Mouse (Mus musculus): ENCODE measurements around the gene Aars. TPM values are rescaled to one million over a fixed set of nuclear protein-coding genes. Genes with fewer than 3 reads are reported as not detected.
"Not testable (repeated sequence)": the region's sequence is repeated elsewhere in the genome, so short reads cannot be mapped to it uniquely, and the experiment has no call there.

The Aars gene
- polyA plus RNA-seq, 1 experiment from 2014 or later = 31.7 TPM

- no peak for ATAC-seq (ENCODE audit: insufficient number of reproducible peaks, insufficient read depth, low FRiP score, low read depth)
- Histone ChIP-seq H3K4me1 (ENCODE audit: control insufficient read depth in 2 of 2, insufficient read depth in 2 of 2, low read length in 2 of 2) (no peaks in the 10 kb centered on the region), H3K4me3 (ENCODE audit: control insufficient read depth in 1 of 2, insufficient read depth in 1 of 2, low read depth in 1 of 2, low read length in 2 of 2) (no peak overlapping the region), H3K27me3 (ENCODE audit: control insufficient read depth, insufficient read depth, low read length) (no peaks in the 10 kb centered on the region), H3K27ac (replicated peaks in 1 of 2; ENCODE audit: control insufficient read depth in 1 of 2, insufficient read depth in 1 of 2, low read depth in 2 of 2, low read length in 2 of 2) (no peak overlapping the region), H3K36me3 (ENCODE audit: control insufficient read depth, insufficient read depth, low read length) (no peaks in the 10 kb centered on the region), H3K9ac (ENCODE audit: low read length) (no peak overlapping the region), H3K9me3 (ENCODE audit: control insufficient read depth, low read length) (no peaks in the 10 kb centered on the region), H3K4me2 (ENCODE audit: low read length) (no peak overlapping the region)
- WGBS = 0% methylated on average over 2 of the region's 2 CpGs
Measured at GRCm38 (mm10) chr8:111090126-111090525, 57.2 kb downstream of the Aars start.

- no peak overlapping the region for H3K4me3 ChIP-seq (ENCODE audit: control insufficient read depth in 1 of 2, insufficient read depth in 1 of 2, low read depth in 1 of 2, low read length in 2 of 2)
- WGBS = 46% methylated on average over 7 of the region's 7 CpGs
- H3K36me3 ChIP-seq (ENCODE audit: control insufficient read depth, insufficient read depth, low read length) = no peaks in the 10 kb centered on the region
- H3K27me3 ChIP-seq (ENCODE audit: control insufficient read depth, insufficient read depth, low read length) = no peaks in the 10 kb centered on the region
- no peak for ATAC-seq (ENCODE audit: insufficient number of reproducible peaks, insufficient read depth, low FRiP score, low read depth)
- peaks cover 3 to 5% of the 10 kb centered on the region in 2 experiments; a peak in 3 of 4 replicates for H3K4me1 ChIP-seq (ENCODE audit: control insufficient read depth in 2 of 2, insufficient read depth in 2 of 2, low read length in 2 of 2)
- H3K27ac ChIP-seq (replicated peaks in 1 of 2; ENCODE audit: control insufficient read depth in 1 of 2, insufficient read depth in 1 of 2, low read depth in 2 of 2, low read length in 2 of 2) = no peak overlapping the region
- H3K9me3 ChIP-seq (ENCODE audit: control insufficient read depth, low read length) = no peaks in the 10 kb centered on the region
- no peak overlapping the region for H3K4me2 ChIP-seq (ENCODE audit: low read length)
- H3K9ac ChIP-seq (ENCODE audit: low read length) = peak overlapping the region; percentile 44
Measured at GRCm38 (mm10) chr8:111091706-111092105, 58.8 kb downstream of the Aars start.

DNA sequence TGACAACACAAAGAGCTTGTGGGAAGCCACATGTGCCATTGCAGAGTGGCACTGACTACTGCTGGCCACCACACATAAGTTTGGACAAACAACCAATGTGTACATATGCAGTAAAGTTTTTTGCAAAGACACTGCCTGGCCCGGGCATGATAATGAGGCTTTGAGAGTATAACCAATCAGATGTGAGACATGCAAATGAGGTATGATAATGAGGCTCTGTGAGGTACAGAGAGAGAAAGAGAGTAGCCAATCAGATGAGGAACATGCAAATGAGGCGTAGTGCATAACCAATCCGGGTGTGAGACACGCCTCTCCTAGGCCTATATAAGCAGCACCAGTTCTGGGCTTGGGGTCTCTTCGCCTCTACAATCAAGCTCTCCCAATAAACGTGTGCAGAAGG, 59.4 kb downstream of the Aars start, which contains the start of gene Clec18a:
TSS of gene Clec18a (minus strand) at position 101 of the 400 bp plus-strand sequence.
- 78% methylated on average over 5 of the region's 6 CpGs for WGBS
- H3K4me3 ChIP-seq (ENCODE audit: control insufficient read depth in 1 of 2, insufficient read depth in 1 of 2, low read depth in 1 of 2, low read length in 2 of 2); H3K27ac ChIP-seq (replicated peaks in 1 of 2; ENCODE audit: control insufficient read depth in 1 of 2, insufficient read depth in 1 of 2, low read depth in 2 of 2, low read length in 2 of 2); H3K27me3 ChIP-seq (ENCODE audit: control insufficient read depth, insufficient read depth, low read length); H3K36me3 ChIP-seq (ENCODE audit: control insufficient read depth, insufficient read depth, low read length); ATAC-seq (ENCODE audit: insufficient number of reproducible peaks, insufficient read depth, low FRiP score, low read depth); H3K4me1 ChIP-seq (ENCODE audit: control insufficient read depth in 2 of 2, insufficient read depth in 2 of 2, low read length in 2 of 2); H3K4me2 ChIP-seq (ENCODE audit: low read length); H3K9me3 ChIP-seq (ENCODE audit: control insufficient read depth, low read length): not testable (repeated sequence)
- peak within 1 kb of the TSS; percentile 44 for H3K9ac ChIP-seq (ENCODE audit: low read length)

DNA sequence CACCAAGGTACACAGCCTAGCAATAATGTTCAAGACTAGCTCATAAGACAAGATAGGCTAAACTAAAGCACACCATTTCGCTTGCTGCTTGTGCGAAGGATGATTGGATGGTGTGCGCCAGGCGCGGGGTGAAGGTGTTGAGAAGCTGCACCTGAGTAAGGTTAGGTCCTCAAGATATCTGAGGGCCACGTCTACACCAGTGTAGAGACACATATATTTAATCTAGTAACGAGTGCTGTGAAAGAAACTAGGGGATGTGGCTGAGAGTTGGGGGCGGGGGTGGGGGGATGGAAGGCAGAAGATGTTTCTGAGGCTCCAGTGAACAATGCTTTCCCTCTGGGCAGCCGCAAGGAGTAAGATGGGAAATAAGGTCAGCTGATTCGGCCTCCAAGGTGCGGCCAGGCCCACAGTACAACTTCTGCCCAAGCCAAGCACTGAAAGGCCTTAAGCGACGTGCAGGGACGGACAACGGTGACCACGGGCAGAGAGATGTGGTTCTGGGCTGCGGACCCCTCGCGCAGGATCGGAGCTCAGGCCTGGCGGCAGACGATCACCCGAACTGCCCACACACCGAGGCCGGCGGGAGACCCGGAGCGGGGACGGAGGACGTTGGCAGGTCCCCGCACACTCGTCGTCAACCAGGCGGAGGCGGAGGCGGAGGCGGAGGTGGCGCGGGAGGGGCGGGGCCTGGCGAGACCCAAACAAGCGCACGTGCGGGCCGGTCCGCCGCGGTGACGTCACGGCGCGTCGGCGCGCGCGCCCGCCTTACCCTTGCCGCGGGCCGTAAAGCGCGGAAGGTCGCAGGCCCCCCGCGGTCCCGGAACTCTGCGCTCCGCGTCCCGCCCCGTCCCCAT, 61.1 kb downstream of the Aars start, which contains the start of gene Pdpr:
TSS of gene Pdpr (plus strand) at position 766 of the 854 bp plus-strand sequence.
- Histone ChIP-seq H3K9ac (ENCODE audit: low read length) (peak within 1 kb of the TSS; percentile 80), H3K9me3 (ENCODE audit: control insufficient read depth, low read length) (no peaks in the 10 kb centered on the region), H3K27me3 (ENCODE audit: control insufficient read depth, insufficient read depth, low read length) (no peaks in the 10 kb centered on the region), H3K36me3 (ENCODE audit: control insufficient read depth, insufficient read depth, low read length) (no peaks in the 10 kb centered on the region), H3K4me1 (ENCODE audit: control insufficient read depth in 2 of 2, insufficient read depth in 2 of 2, low read length in 2 of 2) (peaks cover 3 to 5% of the 10 kb centered on the region in 2 experiments; a peak in 3 of 4 replicates), H3K27ac (replicated peaks in 1 of 2; ENCODE audit: control insufficient read depth in 1 of 2, insufficient read depth in 1 of 2, low read depth in 2 of 2, low read length in 2 of 2) (peak within 1 kb of the TSS; percentile 68 to 70), H3K4me3 (ENCODE audit: control insufficient read depth in 1 of 2, insufficient read depth in 1 of 2, low read depth in 1 of 2, low read length in 2 of 2) (peak within 1 kb of the TSS; percentile 68 to 93), H3K4me2 (ENCODE audit: low read length) (peak within 1 kb of the TSS; percentile 88)
- ATAC-seq (ENCODE audit: insufficient number of reproducible peaks, insufficient read depth, low FRiP score, low read depth) = peak; percentile 92
- 5% methylated on average over 63 of the region's 72 CpGs for WGBS

DNA sequence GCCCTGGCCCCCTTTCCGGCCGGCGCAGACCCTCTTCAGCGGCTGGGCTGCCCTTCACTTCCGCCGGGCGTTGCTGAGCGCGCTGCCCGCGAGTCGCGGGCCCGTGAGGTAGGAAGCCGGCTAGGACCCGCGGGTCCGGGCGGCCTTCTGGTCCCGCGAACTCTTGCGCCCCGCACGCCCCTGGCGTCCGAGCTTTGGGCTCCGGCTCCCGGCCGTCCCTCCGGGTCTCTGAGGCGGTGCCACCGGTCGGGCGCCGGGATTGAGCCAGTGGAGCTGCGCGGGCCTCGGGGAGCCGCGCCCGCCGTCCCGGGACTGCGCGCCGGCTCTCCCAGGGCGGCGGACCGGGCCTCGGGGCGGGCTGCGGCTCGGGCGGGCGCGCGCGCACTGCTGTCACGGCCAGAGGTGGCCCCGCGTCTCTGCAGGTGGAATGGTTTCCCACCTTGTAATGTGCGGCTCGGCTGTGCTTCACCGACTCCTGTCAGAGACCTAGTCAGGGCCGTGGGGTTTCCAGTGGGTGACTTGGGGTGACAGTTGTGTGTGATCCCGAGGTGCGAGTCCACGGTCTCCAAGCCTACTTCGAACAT, 61.9 kb downstream of the Aars start:
- not testable (repeated sequence) for H3K27me3 ChIP-seq (ENCODE audit: control insufficient read depth, insufficient read depth, low read length); H3K4me1 ChIP-seq (ENCODE audit: control insufficient read depth in 2 of 2, insufficient read depth in 2 of 2, low read length in 2 of 2); H3K9me3 ChIP-seq (ENCODE audit: control insufficient read depth, low read length); H3K36me3 ChIP-seq (ENCODE audit: control insufficient read depth, insufficient read depth, low read length)
- peak overlapping the region; percentile 80 for H3K9ac ChIP-seq (ENCODE audit: low read length)
- under 1% methylated on average over 57 of the region's 69 CpGs for WGBS
- H3K27ac ChIP-seq (replicated peaks in 1 of 2; ENCODE audit: control insufficient read depth in 1 of 2, insufficient read depth in 1 of 2, low read depth in 2 of 2, low read length in 2 of 2) = peak overlapping the region in 1 of 2 experiments; percentile 68; a peak in 1 of 4 replicates
- peak; percentile 69 for ATAC-seq (ENCODE audit: insufficient number of reproducible peaks, insufficient read depth, low FRiP score, low read depth)
- peak overlapping the region; percentile 68 to 93 for H3K4me3 ChIP-seq (ENCODE audit: control insufficient read depth in 1 of 2, insufficient read depth in 1 of 2, low read depth in 1 of 2, low read length in 2 of 2)
- peak overlapping the region; percentile 71 for H3K4me2 ChIP-seq (ENCODE audit: low read length)

Small RNAs within 50 kb of the gene (microRNA-seq; reads per million reads assigned to microRNA genes)
- gene Gm24103 = not detected
- gene Mir3473d = 2.0 reads per million

Other genes starting within 250 kb of the Aars start
- 0.24 and 0.49 TPM in 2 replicates for gene Il34, start 227.2 kb upstream of the Aars start, polyA plus RNA-seq (2014; fragmentation: Nextera tagmentation; extraction: Ambion mirVana)
- gene Cog4, start 186.5 kb upstream of the Aars start, polyA plus RNA-seq (2014; fragmentation: Nextera tagmentation; extraction: Ambion mirVana) = 60.2 and 62.0 TPM in 2 replicates
- gene Sf3b3, start 186.4 kb upstream of the Aars start, polyA plus RNA-seq (2014; fragmentation: Nextera tagmentation; extraction: Ambion mirVana) = 74.8 and 77.8 TPM in 2 replicates
- gene Fuk, start 130.7 kb upstream of the Aars start, polyA plus RNA-seq (2014; fragmentation: Nextera tagmentation; extraction: Ambion mirVana) = 4.9 and 6.0 TPM in 2 replicates
- gene St3gal2, start 113.2 kb upstream of the Aars start, polyA plus RNA-seq (2014; fragmentation: Nextera tagmentation; extraction: Ambion mirVana) = 9.6 and 10.4 TPM in 2 replicates
- 13.8 and 14.9 TPM in 2 replicates for gene Ddx19a, start 35.3 kb upstream of the Aars start, polyA plus RNA-seq (2014; fragmentation: Nextera tagmentation; extraction: Ambion mirVana)
- gene Ddx19b, start 1.4 kb upstream of the Aars start, polyA plus RNA-seq (2014; fragmentation: Nextera tagmentation; extraction: Ambion mirVana) = 3.6 and 4.1 TPM in 2 replicates
- gene Exosc6, start 23.2 kb downstream of the Aars start, polyA plus RNA-seq (2014; fragmentation: Nextera tagmentation; extraction: Ambion mirVana) = 10.7 and 14.5 TPM in 2 replicates
- not detected in 2 replicates for gene Clec18a, start 59.3 kb downstream of the Aars start, polyA plus RNA-seq (2014; fragmentation: Nextera tagmentation; extraction: Ambion mirVana)
- 9.3 and 9.8 TPM in 2 replicates for gene Pdpr, start 61.5 kb downstream of the Aars start, polyA plus RNA-seq (2014; fragmentation: Nextera tagmentation; extraction: Ambion mirVana)
- 83.5 and 85.1 TPM in 2 replicates for gene Glg1, start 226.1 kb downstream of the Aars start, polyA plus RNA-seq (2014; fragmentation: Nextera tagmentation; extraction: Ambion mirVana)